Mouse (Mus musculus): ENCODE data around the gene Actr5. TPM values are rescaled to one million over a fixed set of nuclear protein-coding genes. Genes with fewer than 3 reads are reported as not detected.
A peak's percentile ranks its signal among the peaks of the same experiment; 100 is the strongest.

The Actr5 gene
- polyA plus RNA-seq, 1 experiment from 2014 or later: 16.4 TPM

- Histone ChIP-seq H3K27ac (no peak overlapping the region), H3K4me3 (no peak overlapping the region), H3K9me3 (no peaks in the 10 kb centered on the region), H3K27me3 (ENCODE audit: insufficient read depth, poor library complexity, severe bottlenecking) (no peaks in the 10 kb centered on the region), H3K4me1 (replicated peaks) (no peaks in the 10 kb centered on the region), H3K36me3 (no peaks in the 10 kb centered on the region)
- no peak for DNase-seq (ENCODE audit: low spot score)
- WGBS: 67% methylated on average over 6 of the region's 6 CpGs
Measured at GRCm38 (mm10) chr2:158658822-158659221, 34.1 kb downstream of the Actr5 start.

GRCm38 (mm10) chr2:158659346-158659745, 34.7 kb downstream of the Actr5 start:
- 79% methylated on average over 3 of the region's 3 CpGs for WGBS
- DNase-seq (ENCODE audit: low spot score): no peak
- Histone ChIP-seq H3K4me3 (no peak overlapping the region), H3K9me3 (no peaks in the 10 kb centered on the region), H3K36me3 (no peaks in the 10 kb centered on the region), H3K27me3 (ENCODE audit: insufficient read depth, poor library complexity, severe bottlenecking) (no peaks in the 10 kb centered on the region), H3K4me1 (replicated peaks) (no peaks in the 10 kb centered on the region), H3K27ac (no peak overlapping the region)

GRCm38 (mm10) chr2:158665098-158665497, 40.4 kb downstream of the Actr5 start, which contains the start of gene Ppp1r16b:
Gene Ppp1r16b, plus strand, starts transcription at chr2:158665398.
- Histone ChIP-seq H3K4me1 (replicated peaks) (peaks cover 51% of the 10 kb centered on the region), H3K4me3 (no peak within 1 kb of the TSS), H3K27ac (peak within 1 kb of the TSS; percentile 82), H3K36me3 (no peaks in the 10 kb centered on the region), H3K9me3 (no peaks in the 10 kb centered on the region), H3K27me3 (ENCODE audit: insufficient read depth, poor library complexity, severe bottlenecking) (peaks cover 52% of the 10 kb centered on the region)
- DNase-seq (ENCODE audit: low spot score): no peak
- WGBS: 83% methylated on average over 4 of the region's 4 CpGs

- 32% methylated on average over 13 of the region's 13 CpGs for WGBS
- Histone ChIP-seq H3K27ac (peak overlapping the region; percentile 82), H3K4me1 (replicated peaks) (peaks cover 62% of the 10 kb centered on the region), H3K27me3 (ENCODE audit: insufficient read depth, poor library complexity, severe bottlenecking) (peaks cover 57% of the 10 kb centered on the region), H3K4me3 (peak overlapping the region; percentile 70; the same call in 1 of the 2 replicates), H3K9me3 (no peaks in the 10 kb centered on the region), H3K36me3 (no peaks in the 10 kb centered on the region)
- DNase-seq (ENCODE audit: low spot score): no peak
Measured at GRCm38 (mm10) chr2:158666071-158666800, 41.5 kb downstream of the Actr5 start.

GRCm38 (mm10) chr2:158667022-158667670, 42.5 kb downstream of the Actr5 start:
- peak overlapping the region; percentile 70 for H3K4me3 ChIP-seq
- H3K9me3 ChIP-seq: no peaks in the 10 kb centered on the region
- peaks cover 64% of the 10 kb centered on the region for H3K4me1 ChIP-seq (replicated peaks)
- peak overlapping the region; percentile 82 for H3K27ac ChIP-seq
- no peaks in the 10 kb centered on the region for H3K36me3 ChIP-seq
- WGBS: under 1% methylated on average over 47 of the region's 47 CpGs
- H3K27me3 ChIP-seq (ENCODE audit: insufficient read depth, poor library complexity, severe bottlenecking): peaks cover 57% of the 10 kb centered on the region
- peak; percentile 72 for DNase-seq (ENCODE audit: low spot score)

- DNase-seq (ENCODE audit: low spot score): peak; percentile 67
- Histone ChIP-seq H3K9me3 (no peaks in the 10 kb centered on the region), H3K4me1 (replicated peaks) (peaks cover 68% of the 10 kb centered on the region), H3K36me3 (no peaks in the 10 kb centered on the region), H3K4me3 (peak overlapping the region; percentile 70), H3K27me3 (ENCODE audit: insufficient read depth, poor library complexity, severe bottlenecking) (peaks cover 57% of the 10 kb centered on the region), H3K27ac (peak overlapping the region; percentile 82)
- WGBS: under 1% methylated on average over 54 of the region's 54 CpGs
Measured at GRCm38 (mm10) chr2:158667671-158668432, 43.2 kb downstream of the Actr5 start.

GRCm38 (mm10) chr2:158668433-158669010, 43.8 kb downstream of the Actr5 start:
- H3K27ac ChIP-seq: peak overlapping the region; percentile 82
- no peaks in the 10 kb centered on the region for H3K9me3 ChIP-seq
- H3K27me3 ChIP-seq (ENCODE audit: insufficient read depth, poor library complexity, severe bottlenecking): peaks cover 57% of the 10 kb centered on the region
- H3K4me3 ChIP-seq: peak overlapping the region; percentile 70
- H3K4me1 ChIP-seq (replicated peaks): peaks cover 75% of the 10 kb centered on the region
- DNase-seq (ENCODE audit: low spot score): peak; percentile 36
- 9% methylated on average over 23 of the region's 23 CpGs for WGBS
- no peaks in the 10 kb centered on the region for H3K36me3 ChIP-seq

- DNase-seq (ENCODE audit: low spot score): no peak
- H3K9me3 ChIP-seq: no peaks in the 10 kb centered on the region
- WGBS: 60% methylated on average over 13 of the region's 13 CpGs
- no peak overlapping the region for H3K4me3 ChIP-seq
- peaks cover 83% of the 10 kb centered on the region for H3K4me1 ChIP-seq (replicated peaks)
- H3K27ac ChIP-seq: 0 out of 2 replicates have a peak overlapping the region, but pooled peaks have one; percentile 9
- peaks cover 57% of the 10 kb centered on the region for H3K27me3 ChIP-seq (ENCODE audit: insufficient read depth, poor library complexity, severe bottlenecking)
- no peaks in the 10 kb centered on the region for H3K36me3 ChIP-seq
Measured at GRCm38 (mm10) chr2:158669199-158670195, 44.8 kb downstream of the Actr5 start.

- Histone ChIP-seq H3K4me3 (no peak overlapping the region), H3K4me1 (replicated peaks) (peaks cover 82% of the 10 kb centered on the region), H3K36me3 (no peaks in the 10 kb centered on the region), H3K27ac (0 out of 2 replicates have a peak overlapping the region, but pooled peaks have one; percentile 9), H3K27me3 (ENCODE audit: insufficient read depth, poor library complexity, severe bottlenecking) (peaks cover 50% of the 10 kb centered on the region), H3K9me3 (no peaks in the 10 kb centered on the region)
- 19% methylated on average over 10 of the region's 10 CpGs for WGBS
- peak; percentile 36 for DNase-seq (ENCODE audit: low spot score)
Measured at GRCm38 (mm10) chr2:158670571-158670970, 45.9 kb downstream of the Actr5 start.

- H3K27ac ChIP-seq: 0 out of 2 replicates have a peak overlapping the region, but pooled peaks have one; percentile 26
- no peak for DNase-seq (ENCODE audit: low spot score)
- WGBS: 58% methylated on average over 6 of the region's 6 CpGs
Measured at GRCm38 (mm10) chr2:158672829-158673228, 48.1 kb downstream of the Actr5 start.

GRCm38 (mm10) chr2:158673493-158673892, 48.8 kb downstream of the Actr5 start:
- DNase-seq (ENCODE audit: low spot score): no peak

More at GRCm38 (mm10) chr2:158672829-158673228, 48.1 kb downstream of the Actr5 start:
- Histone ChIP-seq H3K4me1 (replicated peaks) (peaks cover 62% of the 10 kb centered on the region), H3K4me3 (no peak overlapping the region), H3K36me3 (no peaks in the 10 kb centered on the region), H3K9me3 (no peaks in the 10 kb centered on the region), H3K27me3 (ENCODE audit: insufficient read depth, poor library complexity, severe bottlenecking) (peaks cover 28% of the 10 kb centered on the region)

More at GRCm38 (mm10) chr2:158673493-158673892, 48.8 kb downstream of the Actr5 start:
- peaks cover 61% of the 10 kb centered on the region for H3K4me1 ChIP-seq (replicated peaks)
- peaks cover 21% of the 10 kb centered on the region for H3K27me3 ChIP-seq (ENCODE audit: insufficient read depth, poor library complexity, severe bottlenecking)
- no peak overlapping the region for H3K4me3 ChIP-seq
- H3K36me3 ChIP-seq: no peaks in the 10 kb centered on the region
- 75% methylated on average over 4 of the region's 4 CpGs for WGBS
- no peak overlapping the region for H3K27ac ChIP-seq
- H3K9me3 ChIP-seq: no peaks in the 10 kb centered on the region

All from hindbrain, embryonic 10.5 days (tissue).